Mouse (Mus musculus): ENCODE measurements around the gene Ppp1r17.
A peak's percentile ranks its signal among the peaks of the same experiment; 100 is the strongest.

Gene Ppp1r17

GRCm38 (mm10) chr6:56017291-56017994 is at the start of gene Ppp1r17:
Ppp1r17 (plus strand) TSS chr6:56017497.
- DNase-seq, result no peak

GRCm38 (mm10) chr6:55972998-55973397 is 44.3 kb upstream of the Ppp1r17 start:
- peak; percentile 70 to 75 for DNase-seq

DNA sequence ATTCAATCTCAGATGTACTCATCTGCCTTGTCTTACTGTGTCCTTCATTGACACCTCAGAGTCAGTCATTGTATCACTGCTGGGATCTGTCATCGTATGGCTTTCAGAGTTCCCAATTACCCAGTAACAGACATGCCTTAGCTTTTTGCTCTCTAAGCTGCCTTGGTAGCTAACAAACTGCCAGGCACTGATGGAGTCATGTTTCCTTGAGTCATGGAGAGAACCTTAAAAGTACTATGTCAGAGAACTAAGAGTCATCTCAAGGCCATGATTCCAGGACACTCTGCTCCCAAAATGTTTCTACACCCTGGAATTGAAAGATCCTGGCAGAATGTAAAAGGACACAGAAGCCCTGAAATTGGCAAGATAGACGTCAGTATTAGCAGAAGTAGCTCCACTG is 37.5 kb upstream of the Ppp1r17 start:
- no peak for DNase-seq

- no peak for DNase-seq
These were observed 8.6 kb upstream of the Ppp1r17 start for GRCm38 (mm10) chr6:56008711-56009110.

DNA sequence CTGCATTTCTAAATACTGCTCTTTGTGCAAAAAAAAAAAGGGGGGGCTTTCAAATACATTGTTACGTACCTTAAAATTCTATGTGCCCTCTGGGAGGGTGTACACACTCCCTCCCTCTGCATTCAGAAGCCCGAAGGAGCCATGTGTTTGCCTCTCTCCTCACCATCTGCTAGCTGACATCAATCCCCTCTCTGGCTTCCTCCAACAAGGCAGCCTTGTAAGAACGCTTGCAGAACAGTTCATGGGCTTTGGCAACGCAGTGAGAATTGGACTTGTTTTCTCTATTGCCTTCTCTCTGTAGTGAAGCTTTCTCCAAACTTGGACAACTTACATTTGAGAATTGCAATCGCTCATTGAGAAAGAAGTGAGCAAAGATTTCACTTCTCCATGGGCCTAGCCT is 4.9 kb upstream of the Ppp1r17 start:
- peak; percentile 23 to 27 for DNase-seq

- no peak for DNase-seq
These were observed 2.3 kb downstream of the Ppp1r17 start for GRCm38 (mm10) chr6:56019632-56020031.

- peak in 1 of 2 experiments; percentile 63 for DNase-seq
These were observed 8.2 kb downstream of the Ppp1r17 start for GRCm38 (mm10) chr6:56025533-56025932.

DNA sequence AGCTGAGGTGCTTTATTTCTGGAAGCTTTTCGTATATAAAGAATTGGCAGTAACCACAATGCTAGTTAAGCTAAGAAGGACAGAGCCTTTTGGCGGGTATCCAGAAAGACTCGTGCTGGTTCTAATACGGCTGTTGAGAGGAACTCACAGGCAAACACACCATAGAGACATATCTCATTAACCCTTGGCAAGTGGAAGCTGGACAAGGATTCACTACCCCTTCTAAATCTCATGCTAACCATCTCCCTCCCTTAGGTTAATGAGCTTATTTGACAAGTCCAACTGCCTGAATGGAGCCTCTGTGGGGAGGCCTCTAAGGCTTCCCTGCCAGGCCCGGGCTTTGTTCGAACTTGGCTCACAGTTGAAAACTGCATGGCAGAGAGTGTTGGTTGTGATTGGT is 10.0 kb downstream of the Ppp1r17 start:
- DNase-seq, result peak; percentile 29 to 35

- peak; percentile 54 to 61 for DNase-seq
These were observed 10.7 kb downstream of the Ppp1r17 start for GRCm38 (mm10) chr6:56027966-56028365.

GRCm38 (mm10) chr6:56029986-56030385 is 12.7 kb downstream of the Ppp1r17 start:
- DNase-seq, result no peak

GRCm38 (mm10) chr6:56032231-56032630 is 14.9 kb downstream of the Ppp1r17 start:
- DNase-seq, result no peak

- no peak for DNase-seq
These were observed 17.8 kb downstream of the Ppp1r17 start for GRCm38 (mm10) chr6:56035054-56035453.

GRCm38 (mm10) chr6:56039476-56040055 is 22.3 kb downstream of the Ppp1r17 start:
- DNase-seq, result no peak

DNA sequence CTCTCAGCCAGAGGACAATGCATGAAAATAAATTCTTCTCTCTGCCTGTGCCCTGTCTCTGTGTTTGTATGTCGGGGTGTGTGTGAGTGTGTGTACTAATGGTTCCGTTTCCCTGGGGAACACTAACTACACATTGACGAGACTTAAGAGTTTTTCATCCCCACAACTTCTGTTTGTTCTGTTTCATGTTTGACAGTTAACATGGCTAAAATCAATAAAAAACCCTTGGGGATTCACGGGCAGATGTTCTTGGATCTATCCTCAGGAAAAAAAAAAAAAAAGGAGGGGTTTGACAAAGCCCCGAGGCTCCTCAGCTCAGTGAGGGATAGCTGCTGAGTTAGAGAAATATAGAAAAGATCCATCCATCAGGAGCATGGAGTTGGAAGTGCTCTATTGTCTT is 27.0 kb downstream of the Ppp1r17 start:
- DNase-seq, result no peak

GRCm38 (mm10) chr6:56044716-56045115 is 27.4 kb downstream of the Ppp1r17 start:
- DNase-seq, result no peak

DNA sequence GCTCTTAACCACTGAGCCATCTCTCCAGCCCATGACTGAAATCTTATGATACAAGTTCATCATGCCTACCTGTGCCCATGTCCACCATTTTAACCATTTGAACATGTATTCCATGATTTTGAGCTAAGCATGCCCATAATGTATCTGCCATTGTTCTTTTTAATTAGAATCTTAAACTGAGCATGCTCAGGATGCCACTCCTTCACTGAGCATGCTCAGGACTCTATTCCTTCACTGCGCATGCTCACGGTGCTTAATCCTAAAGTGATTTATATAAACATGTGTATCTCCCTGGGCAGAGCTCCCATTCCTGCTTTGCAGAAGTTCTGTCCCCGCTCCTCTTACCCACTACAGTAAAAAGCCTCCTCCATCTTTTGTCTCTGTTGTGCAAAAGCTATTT is 31.3 kb downstream of the Ppp1r17 start:
- no peak for DNase-seq

DNA sequence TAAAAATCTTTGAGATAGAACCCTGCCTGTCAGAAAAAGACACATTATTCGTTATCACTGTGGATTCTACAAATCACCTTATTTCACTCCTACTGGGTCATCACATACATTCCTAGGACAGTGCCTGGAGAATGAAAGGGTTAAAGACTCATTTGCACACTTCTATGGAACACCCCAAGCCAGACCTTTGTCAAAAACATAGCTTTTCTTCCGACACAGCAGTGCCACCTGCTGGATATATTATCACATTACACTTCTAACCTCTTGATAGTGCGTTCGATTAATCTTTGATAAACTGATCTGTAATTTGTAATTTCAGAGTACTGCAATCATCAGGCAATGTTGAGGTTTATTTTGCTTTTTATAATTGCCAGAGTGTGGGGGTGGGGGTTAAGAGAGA is 31.8 kb downstream of the Ppp1r17 start:
- peak; percentile 57 to 69 for DNase-seq

DNA sequence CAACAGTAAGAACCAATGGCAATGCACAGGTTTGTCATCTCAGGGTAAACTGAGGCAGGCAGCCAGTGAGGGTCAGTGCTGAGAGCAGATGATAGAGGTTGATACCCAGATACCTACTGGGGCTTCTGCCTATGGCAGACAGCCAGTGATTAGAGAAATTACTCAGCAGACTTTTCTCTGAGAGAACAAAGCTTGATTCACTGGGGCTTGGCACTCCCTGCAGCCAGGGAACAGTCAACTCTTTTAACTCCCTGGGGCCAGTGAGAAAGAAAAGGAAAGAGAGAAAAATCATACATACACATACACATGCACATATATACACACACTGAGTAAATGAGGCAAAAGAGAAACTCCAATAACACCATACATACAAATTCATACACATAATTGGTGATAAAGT is 46.4 kb downstream of the Ppp1r17 start:
- no peak for DNase-seq

GRCm38 (mm10) chr6:56066632-56067282 is 49.5 kb downstream of the Ppp1r17 start:
- DNase-seq, result peak; percentile 76 to 79

GRCm38 (mm10) chr6:56068516-56068915 is 51.2 kb downstream of the Ppp1r17 start:
- no peak for DNase-seq

DNA sequence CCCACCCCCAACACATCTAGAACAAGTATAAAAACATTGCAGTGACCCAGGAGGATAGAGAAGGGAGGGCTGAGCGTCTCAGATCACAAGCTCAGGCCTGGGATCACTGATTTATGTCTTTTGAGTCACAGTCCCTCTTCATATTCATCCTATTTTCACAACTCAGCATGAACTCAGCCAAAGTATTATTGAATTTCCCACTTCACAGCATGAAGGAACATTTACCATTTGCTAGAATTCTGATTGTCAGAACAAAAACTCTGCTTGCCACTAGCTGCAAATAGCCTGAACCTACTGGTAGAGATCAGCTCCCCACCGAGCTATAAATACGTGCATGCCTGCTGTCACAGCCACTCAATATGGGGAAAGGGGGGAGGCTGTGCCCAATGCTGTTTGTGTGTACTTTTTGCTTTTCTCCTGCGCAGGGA is 59.1 kb downstream of the Ppp1r17 start:
- no peak for DNase-seq
